ENCODE assay signal across 21 mouse cellular contexts in the genomic region with DNA sequence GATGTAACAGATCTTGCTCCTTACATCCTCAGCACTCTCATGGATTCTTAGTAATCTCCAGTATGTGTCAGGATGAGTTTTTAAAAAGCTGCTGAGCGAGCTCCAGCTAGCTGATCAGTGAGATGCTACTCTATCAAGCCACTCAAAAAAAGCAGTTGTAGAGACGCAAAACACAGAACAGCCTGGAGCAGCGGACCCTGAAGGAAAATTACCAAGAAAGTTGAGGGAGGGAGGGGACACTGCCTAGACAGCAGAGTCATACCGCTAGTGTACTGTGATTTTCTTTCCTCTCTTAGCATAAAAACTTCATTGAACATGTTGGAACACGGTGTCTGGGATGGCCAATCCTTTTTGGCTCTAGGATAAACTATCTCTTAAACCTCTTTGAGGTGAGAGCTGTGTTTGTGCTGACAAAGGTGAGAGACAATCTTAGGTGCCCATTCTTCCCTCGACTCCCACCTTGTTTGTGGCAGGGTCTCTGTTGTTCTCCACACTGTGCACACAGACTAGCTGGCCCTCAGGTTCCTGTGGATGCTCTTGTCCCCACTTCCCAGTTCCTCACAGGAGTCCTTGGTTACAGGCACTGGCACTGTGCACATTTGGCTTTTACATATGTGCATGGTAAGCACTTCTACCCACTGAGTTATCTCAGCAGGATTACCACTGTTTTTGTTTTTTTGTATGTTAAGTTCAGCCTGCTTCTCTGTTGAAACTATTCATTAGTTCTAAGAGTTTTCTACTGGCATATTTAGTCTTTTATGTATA.
"Had no signal": no experiment of that assay in that cellular context is flagged by ENCODE, and none has a peak within 500 bp of the region (broad histone marks: within the 10 kb centered on the region; RNA-seq: fewer than 3 reads in every experiment).

No protein-coding gene starts in this region.

- H3K27me3 ChIP-seq: intestine, embryonic 15.5 days; kidney, embryonic 15.5 days; neural tube, embryonic 12.5 days; neural tube, embryonic 15.5 days had no signal

- H3K9me3 ChIP-seq: intestine, embryonic 15.5 days; kidney, embryonic 15.5 days; neural tube, embryonic 12.5 days; neural tube, embryonic 15.5 days had no signal

- H3K4me2 ChIP-seq: intestine, embryonic 15.5 days; kidney, embryonic 15.5 days; lung, embryonic 14.5 days; midbrain, embryonic 11.5 days; neural tube, embryonic 12.5 days; neural tube, embryonic 15.5 days had no signal

- H3K36me3 ChIP-seq: intestine, embryonic 15.5 days; kidney, embryonic 15.5 days; neural tube, embryonic 12.5 days; neural tube, embryonic 15.5 days had no signal

- H3K4me1 ChIP-seq: intestine, embryonic 15.5 days; kidney, embryonic 15.5 days; neural tube, embryonic 12.5 days; neural tube, embryonic 15.5 days had no signal

- DNase-seq: kidney, adult 11 months; kidney, adult 8-10 months; kidney, postnatal 10 days; kidney, postnatal 36 days; layer of hippocampus, adult 9-11 months; liver, postnatal 0 days; lung, embryonic 14.5 days; midbrain, embryonic 14.5 days; right cerebral cortex, adult 18-20 months; right cerebral cortex, postnatal 14 days; right cerebral cortex, postnatal 4 days; thymus, adult 2 months; thymus, postnatal 14 days; thymus, postnatal 4 days had no signal

- H3K27ac ChIP-seq: intestine, embryonic 15.5 days; kidney, embryonic 15.5 days; liver, embryonic 14.5 days; neural tube, embryonic 12.5 days; neural tube, embryonic 15.5 days had no signal

- ATAC-seq: intestine, embryonic 15.5 days; liver, postnatal 0 days; lung, postnatal 0 days had no signal

- H3K4me3 ChIP-seq: intestine, embryonic 15.5 days; kidney, embryonic 15.5 days; neural tube, embryonic 12.5 days; neural tube, embryonic 15.5 days had no signal

- H3K9ac ChIP-seq: intestine, embryonic 15.5 days; kidney, embryonic 15.5 days; liver, embryonic 14.5 days; liver, postnatal 0 days; lung, embryonic 14.5 days; neural tube, embryonic 12.5 days; neural tube, embryonic 15.5 days had no signal
